Mouse (Mus musculus) embryonic facial prominence, embryonic 13.5 days (tissue): Measurements from ENCODE around the gene Aktip. TPM values are rescaled to one million over a fixed set of nuclear protein-coding genes. Genes with fewer than 3 reads are reported as not detected.

Experiments
- ATAC-seq: fragments of 200-750 bp; cut with Nextera tagmentation; 2 replicates; pipeline ENCODE4 v1.8.0; 2017; ENCODE audit warnings: low read depth; ENCODE audit not compliant: insufficient number of reproducible peaks, insufficient read depth, low FRiP score, low TSS enrichment
- H3K27ac ChIP-seq: fragments of 300-500 bp; sonication (generic); 2 replicates; pipeline ENCODE4 v1.5.1; 2015; ENCODE audit warnings: moderate library complexity, mild to moderate bottlenecking, inconsistent platforms
- H3K27me3 ChIP-seq: fragments of 300-500 bp; sonication (generic); 2 replicates; pipeline ENCODE4 v1.6.1; 2015; ENCODE audit warnings: mild to moderate bottlenecking, inconsistent platforms
- H3K36me3 ChIP-seq: fragments of 300-500 bp; sonication (generic); 2 replicates; pipeline ENCODE4 v1.6.1; 2015; ENCODE audit warnings: mild to moderate bottlenecking, inconsistent platforms
- H3K4me1 ChIP-seq: fragments of 300-500 bp; sonication (generic); 2 replicates; pipeline ENCODE4 v1.6.1; 2015; ENCODE audit warnings: inconsistent platforms
- H3K4me2 ChIP-seq: fragments of 300-500 bp; sonication (generic); 2 replicates; pipeline ENCODE4 v1.6.1; 2015; ENCODE audit warnings: moderate library complexity, mild to moderate bottlenecking, inconsistent platforms
- H3K4me3 ChIP-seq: fragments of 300-500 bp; sonication (generic); 2 replicates; pipeline ENCODE4 v1.5.1; 2015; ENCODE audit warnings: mild to moderate bottlenecking, inconsistent platforms
- H3K9ac ChIP-seq: fragments of 300-500 bp; sonication (generic); 2 replicates; pipeline ENCODE4 v1.6.1; 2015; ENCODE audit warnings: mild to moderate bottlenecking, inconsistent platforms
- H3K9me3 ChIP-seq: fragments of 300-500 bp; sonication (generic); 2 replicates; pipeline ENCODE4 v1.6.1; 2016; ENCODE audit warnings: inconsistent platforms
- WGBS: fragments of 180-500 bp; shearing (Covaris S2); methylation state at CpG from one replicate; pipeline ENCODE4 v1.1.7; 2015; ENCODE audit warnings: mixed read lengths; 5-methylcytosine and 5-hydroxymethylcytosine counted together
- polyA plus RNA-seq: library from polyadenylated mRNA; unstranded; fragments of >200 nt; fragmentation: Nextera tagmentation; extraction: Ambion mirVana; gene quantifications from 2 replicates; pipeline ENCODE4 v1.2.1, GENCODE M21; 2015

Aktip gene
- polyA plus RNA-seq: 54.2 and 58.2 TPM in 2 replicates

- no peak within 1 kb of the TSS for H3K4me3 ChIP-seq
- H3K9ac ChIP-seq: no peak within 1 kb of the TSS
- no peak within 1 kb of the TSS for H3K4me2 ChIP-seq
- peaks cover 14% of the 10 kb centered on the region; the same call in 1 of the 2 replicates for H3K4me1 ChIP-seq
- 93% methylated on average over 7 of the region's 7 CpGs for WGBS
- H3K27ac ChIP-seq: no peak within 1 kb of the TSS
- no peaks in the 10 kb centered on the region for H3K27me3 ChIP-seq
- H3K36me3 ChIP-seq: no peaks in the 10 kb centered on the region
- no peaks in the 10 kb centered on the region for H3K9me3 ChIP-seq
- ATAC-seq: no peak
Observed at GRCm38 (mm10) chr8:91199876-91200275, at the start of gene Aktip. Aktip (minus strand) TSS chr8:91199976.

- no peaks in the 10 kb centered on the region for H3K9me3 ChIP-seq
- peaks cover 26% of the 10 kb centered on the region for H3K36me3 ChIP-seq
- ATAC-seq: no peak
- H3K4me2 ChIP-seq: no peak overlapping the region
- no peaks in the 10 kb centered on the region for H3K4me1 ChIP-seq
- H3K4me3 ChIP-seq: no peak overlapping the region
- H3K27ac ChIP-seq: no peak overlapping the region
- no peaks in the 10 kb centered on the region for H3K27me3 ChIP-seq
- 77% methylated on average over 4 of the region's 4 CpGs for WGBS
- no peak overlapping the region for H3K9ac ChIP-seq
Observed at GRCm38 (mm10) chr8:91245821-91246454, 46.2 kb upstream of the Aktip start.

- H3K9me3 ChIP-seq: no peaks in the 10 kb centered on the region
- H3K4me3 ChIP-seq: no peak overlapping the region
- H3K4me1 ChIP-seq: no peaks in the 10 kb centered on the region
- H3K36me3 ChIP-seq: peaks cover 16% of the 10 kb centered on the region; the same call in 1 of the 2 replicates
- H3K4me2 ChIP-seq: no peak overlapping the region
- WGBS: 76% methylated on average over 1 of the region's 1 CpGs
- no peak overlapping the region for H3K9ac ChIP-seq
- no peaks in the 10 kb centered on the region for H3K27me3 ChIP-seq
- H3K27ac ChIP-seq: no peak overlapping the region
- no peak for ATAC-seq
Observed at GRCm38 (mm10) chr8:91242721-91243120, 42.9 kb upstream of the Aktip start.

GRCm38 (mm10) chr8:91241873-91242519, 42.2 kb upstream of the Aktip start:
- whole genome bisulfite sequencing: 82% methylated on average over 8 of the region's 8 CpGs
- H3K4me2 ChIP-seq: no peak overlapping the region
- no peak overlapping the region for H3K27ac ChIP-seq
- H3K4me3 ChIP-seq: no peak overlapping the region
- no peaks in the 10 kb centered on the region for H3K4me1 ChIP-seq
- no peaks in the 10 kb centered on the region for H3K27me3 ChIP-seq
- no peaks in the 10 kb centered on the region for H3K9me3 ChIP-seq
- H3K36me3 ChIP-seq: peaks cover 13% of the 10 kb centered on the region; the same call in 1 of the 2 replicates
- no peak overlapping the region for H3K9ac ChIP-seq
- no peak for ATAC-seq

- Histone ChIP-seq H3K9me3 (no peaks in the 10 kb centered on the region), H3K27ac (no peak overlapping the region), H3K27me3 (no peaks in the 10 kb centered on the region), H3K36me3 (peaks cover 12% of the 10 kb centered on the region; the same call in 1 of the 2 replicates), H3K9ac (no peak overlapping the region), H3K4me3 (no peak overlapping the region), H3K4me2 (no peak overlapping the region), H3K4me1 (no peaks in the 10 kb centered on the region)
- 59% methylated on average over 5 of the region's 5 CpGs for WGBS
- ATAC-seq: no peak
Observed at GRCm38 (mm10) chr8:91241371-91241770, 41.6 kb upstream of the Aktip start.

- Histone ChIP-seq H3K9ac (no peak overlapping the region), H3K9me3 (no peaks in the 10 kb centered on the region), H3K36me3 (peaks cover 10% of the 10 kb centered on the region; the same call in 1 of the 2 replicates), H3K4me2 (no peak overlapping the region), H3K27ac (no peak overlapping the region), H3K4me1 (no peaks in the 10 kb centered on the region), H3K27me3 (no peaks in the 10 kb centered on the region), H3K4me3 (no peak overlapping the region)
- WGBS: 67% methylated on average over 2 of the region's 2 CpGs
- no peak for ATAC-seq
Observed at GRCm38 (mm10) chr8:91237191-91237590, 37.4 kb upstream of the Aktip start.

GRCm38 (mm10) chr8:91234097-91234496, 34.3 kb upstream of the Aktip start:
- Histone ChIP-seq H3K27me3 (no peaks in the 10 kb centered on the region), H3K27ac (no peak overlapping the region), H3K4me3 (no peak overlapping the region), H3K4me1 (no peaks in the 10 kb centered on the region), H3K36me3 (peaks cover 9% of the 10 kb centered on the region; the same call in 1 of the 2 replicates), H3K4me2 (no peak overlapping the region), H3K9me3 (no peaks in the 10 kb centered on the region), H3K9ac (no peak overlapping the region)
- no peak for ATAC-seq
- WGBS: 70% methylated on average over 2 of the region's 2 CpGs

GRCm38 (mm10) chr8:91227421-91227841, 27.7 kb upstream of the Aktip start:
- no peak overlapping the region for H3K4me2 ChIP-seq
- H3K36me3 ChIP-seq: peaks cover 6% of the 10 kb centered on the region; the same call in 1 of the 2 replicates
- 0 out of 2 replicates have a peak overlapping the region, but pooled peaks have one; percentile 40 for H3K27ac ChIP-seq
- ATAC-seq: no peak
- no peaks in the 10 kb centered on the region for H3K27me3 ChIP-seq
- no peak overlapping the region for H3K9ac ChIP-seq
- no peaks in the 10 kb centered on the region for H3K4me1 ChIP-seq
- WGBS: 91% methylated on average over 7 of the region's 7 CpGs
- H3K9me3 ChIP-seq: no peaks in the 10 kb centered on the region
- no peak overlapping the region for H3K4me3 ChIP-seq

- H3K27ac ChIP-seq: no peak overlapping the region
- ATAC-seq: no peak
- no peaks in the 10 kb centered on the region for H3K27me3 ChIP-seq
- H3K4me3 ChIP-seq: no peak overlapping the region
- no peaks in the 10 kb centered on the region for H3K36me3 ChIP-seq
- 0 out of 2 replicates have a peak, but pooled peaks cover 3% of the 10 kb centered on the region for H3K4me1 ChIP-seq
- WGBS: 92% methylated on average over 7 of the region's 7 CpGs
- no peaks in the 10 kb centered on the region for H3K9me3 ChIP-seq
- H3K9ac ChIP-seq: no peak overlapping the region
- H3K4me2 ChIP-seq: no peak overlapping the region
Observed at GRCm38 (mm10) chr8:91224227-91224626, 24.5 kb upstream of the Aktip start.

GRCm38 (mm10) chr8:91221841-91222240, 22.1 kb upstream of the Aktip start:
- H3K9ac ChIP-seq: no peak overlapping the region
- no peak overlapping the region for H3K4me2 ChIP-seq
- no peaks in the 10 kb centered on the region for H3K36me3 ChIP-seq
- no peaks in the 10 kb centered on the region for H3K27me3 ChIP-seq
- H3K4me1 ChIP-seq: peaks cover 15% of the 10 kb centered on the region
- no peaks in the 10 kb centered on the region for H3K9me3 ChIP-seq
- H3K4me3 ChIP-seq: no peak overlapping the region
- peak; percentile 64; the same call in 1 of the 2 replicates for ATAC-seq
- WGBS: 70% methylated on average over 2 of the region's 2 CpGs
- peak overlapping the region; percentile 24; the same call in 1 of the 2 replicates for H3K27ac ChIP-seq

GRCm38 (mm10) chr8:91218271-91218670, 18.5 kb upstream of the Aktip start:
- Histone ChIP-seq H3K4me3 (no peak overlapping the region), H3K9ac (no peak overlapping the region), H3K4me1 (peaks cover 21% of the 10 kb centered on the region), H3K4me2 (no peak overlapping the region), H3K9me3 (no peaks in the 10 kb centered on the region), H3K27me3 (no peaks in the 10 kb centered on the region), H3K27ac (peak overlapping the region; percentile 81), H3K36me3 (no peaks in the 10 kb centered on the region)
- 52% methylated on average over 4 of the region's 4 CpGs for WGBS
- no peak for ATAC-seq
